ENCODE assay signal across 22 mouse cellular contexts in the genomic region with DNA sequence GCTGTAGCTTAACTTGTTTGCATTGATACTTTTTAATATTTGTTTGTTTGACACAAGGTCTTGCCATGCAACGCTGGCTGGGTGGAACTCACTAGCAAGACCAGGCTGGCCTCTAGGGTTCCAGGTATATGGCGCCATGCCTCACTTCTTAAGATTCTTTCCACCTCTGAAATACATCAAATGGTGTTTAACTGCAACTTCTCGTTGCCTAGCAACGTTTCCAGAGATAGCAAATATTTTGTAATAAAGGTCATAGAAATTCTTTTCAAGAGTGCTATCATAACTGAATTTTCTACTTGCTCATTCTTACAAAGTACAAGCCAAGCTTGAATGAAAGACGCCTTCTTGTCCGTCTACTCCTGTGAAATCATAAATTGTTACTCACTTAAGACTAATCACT. TPM values are rescaled to one million over a fixed set of nuclear protein-coding genes. Genes with fewer than 3 reads are reported as not detected.
DNase-seq lines count a peak whose midpoint lies in the region; ATAC-seq and TF ChIP-seq lines count a peak whose summit lies in the region.
"Had no signal": no experiment of that assay in that cellular context is flagged by ENCODE, and none has a peak within 500 bp of the region (broad histone marks: within the 10 kb centered on the region; RNA-seq: fewer than 3 reads in every experiment).

No protein-coding gene starts in this region.

- H3K9me3 ChIP-seq in lung, postnatal 0 days (ENCODE audit: low read length): no peaks in the 10 kb centered on the region
- H3K9me3 ChIP-seq: embryonic facial prominence, embryonic 10.5 days; embryonic facial prominence, embryonic 12.5 days; forebrain, embryonic 13.5 days; forebrain, embryonic 15.5 days; G1E had no signal

- no peaks in the 10 kb centered on the region for H3K4me1 ChIP-seq in lung, postnatal 0 days (ENCODE audit: insufficient read depth, low read depth, low read length)
- H3K4me1 ChIP-seq in lung, adult 2 months (ENCODE audit: control insufficient read depth, insufficient read depth, low read length): peaks cover 23% of the 10 kb centered on the region
- H3K4me1 ChIP-seq: embryonic facial prominence, embryonic 10.5 days; embryonic facial prominence, embryonic 12.5 days; forebrain, embryonic 13.5 days; forebrain, embryonic 15.5 days had no signal

- no peak for TF ChIP-seq EP300 in lung, postnatal 0 days (IDR thresholded peaks at IDR 0.05)

- no peak for TF ChIP-seq POLR2A in lung, adult 2 months (IDR thresholded peaks at IDR 0.05; ENCODE audit: borderline replicate concordance, extremely low read depth, low read depth, low read length)

- no peaks in the 10 kb centered on the region for H3K27me3 ChIP-seq in lung, postnatal 0 days (replicated peaks; ENCODE audit: insufficient read depth, low read length)
- H3K27me3 ChIP-seq: CH12.LX; embryonic facial prominence, embryonic 12.5 days; forebrain, embryonic 13.5 days; forebrain, embryonic 15.5 days; Patski had no signal

- peaks cover 7% of the 10 kb centered on the region; the same call in 1 of the 2 replicates for H3K36me3 ChIP-seq in lung, postnatal 0 days (ENCODE audit: insufficient read depth, low read length)
- H3K36me3 ChIP-seq: forebrain, embryonic 15.5 days; G1E had no signal

- ATAC-seq in lung, postnatal 0 days: no peak
- ATAC-seq: forebrain, embryonic 13.5 days; forebrain, embryonic 15.5 days; Patski had no signal

- H3K9ac ChIP-seq in lung, postnatal 0 days (replicated peaks; ENCODE audit: low read depth): no peak overlapping the region
- H3K9ac ChIP-seq: embryonic facial prominence, embryonic 12.5 days; forebrain, embryonic 13.5 days; forebrain, embryonic 15.5 days had no signal

- peak; percentile 45 for DNase-seq in heart, adult 11 months
- DNase-seq in heart, postnatal 10 days: no peak
- peak; percentile 43 for DNase-seq in lung, postnatal 0 days (ENCODE audit: low spot score)
- DNase-seq in lung, adult 2 months: no peak
- peak; percentile 56 for DNase-seq in lung, postnatal 36 days
- DNase-seq in lung, postnatal 10 days: no peak
- DNase-seq: adrenal gland, adult 8-10 months; adrenal gland, postnatal 14 days; adrenal gland, postnatal 36 days; B cell, adult 2 months; cerebellum, adult 11-12 months; cerebellum, adult 2 months; cerebellum, adult 9-10 months; cerebellum, postnatal 10 days; cerebellum, postnatal 25 days had no signal

- TF ChIP-seq CTCF in lung, postnatal 0 days (IDR thresholded peaks at IDR 0.05): no peak
- TF ChIP-seq CTCF in lung, adult 2 months (IDR thresholded peaks at IDR 0.05; ENCODE audit: insufficient read depth, low read length): no peak

- intact Hi-C loops in heart, postnatal 10 days (cut with DNase I): no loop called here

- no peak overlapping the region for H3K27ac ChIP-seq in lung, postnatal 0 days (ENCODE audit: low read length)
- H3K27ac ChIP-seq: embryonic facial prominence, embryonic 10.5 days; embryonic facial prominence, embryonic 12.5 days; forebrain, embryonic 13.5 days; forebrain, embryonic 15.5 days had no signal

- H3K4me2 ChIP-seq in lung, postnatal 0 days (replicated peaks; ENCODE audit: low read depth, low read length): no peak overlapping the region
- H3K4me2 ChIP-seq: embryonic facial prominence, embryonic 12.5 days; forebrain, embryonic 13.5 days; forebrain, embryonic 15.5 days had no signal

- WGBS in lung, postnatal 0 days: 68% methylated on average over 6 of the region's 6 CpGs
- 60% methylated on average over 6 of the region's 6 CpGs for WGBS in lung, adult 2 months

- no peak overlapping the region for H3K4me3 ChIP-seq in lung, postnatal 0 days (ENCODE audit: low read depth, low read length)
- H3K4me3 ChIP-seq in lung, adult 2 months (replicated peaks; ENCODE audit: extremely low read depth, low read depth, low read length): no peak overlapping the region
- H3K4me3 ChIP-seq: embryonic facial prominence, embryonic 10.5 days; embryonic facial prominence, embryonic 12.5 days; forebrain, embryonic 13.5 days; forebrain, embryonic 15.5 days had no signal

RNA-seq across cellular contexts. Expression of a gene that starts 44.9 kb away (rescaled TPM):
- 10 to 100 TPM; 19.2 TPM for total RNA-seq in heart, postnatal 10 days (2021)
- 21.3 and 21.7 TPM in 2 replicates for polyA plus RNA-seq in lung, postnatal 0 days (2015; fragmentation: Nextera tagmentation; extraction: Ambion mirVana)
- 5.4 and 7.2 TPM in 2 replicates for polyA plus RNA-seq in lung, adult 2 months (2012; rRNA removed)

Comparison
In these comparisons a context has a peak if more than half of its experiments do, and no peak if none do; other contexts are left out.
1. DNase-seq: peak in heart, adult 11 months (single experiment), lung, postnatal 0 days (single experiment) and lung, postnatal 36 days (single experiment); none in heart, postnatal 10 days (0 of 2), lung, adult 2 months (single experiment) and lung, postnatal 10 days (single experiment).